Mouse (Mus musculus) hindbrain, embryonic 14.5 days (tissue): ENCODE data around the gene Gm27027. TPM values are rescaled to one million over a fixed set of nuclear protein-coding genes. Genes with fewer than 3 reads are reported as not detected.

ENCODE experiments used
- ATAC-seq: fragments of 200-750 bp; cut with Nextera tagmentation; 2 replicates; pipeline ENCODE4 v1.8.0; 2017; ENCODE audit warnings: moderate number of reproducible peaks, mild to moderate bottlenecking, moderate TSS enrichment, moderate library complexity; ENCODE audit not compliant: low FRiP score
- DNase-seq: peaks from one replicate; pipeline ENCODE4 v3.0.0-alpha.2; 2015; ENCODE audit warnings: low spot score
- H3K27ac ChIP-seq: fragments of 300-500 bp; sonication (generic); 2 replicates; pipeline ENCODE4 v1.5.1; 2014; ENCODE audit warnings: mild to moderate bottlenecking, moderate library complexity
- H3K27me3 ChIP-seq: fragments of 300-500 bp; sonication (generic); 2 replicates; pipeline ENCODE4 v1.6.1; 2014; ENCODE audit warnings: mild to moderate bottlenecking, low read length, mixed read lengths; ENCODE audit not compliant: control insufficient read depth, insufficient read depth
- H3K36me3 ChIP-seq: fragments of 300-500 bp; sonication (generic); replicated peaks from 2 replicates; pipeline ENCODE4 v1.6.1; 2014; ENCODE audit not compliant: control insufficient read depth, insufficient read depth
- H3K4me1 ChIP-seq: fragments of 300-500 bp; sonication (generic); replicated peaks from 2 replicates; pipeline ENCODE4 v1.6.1; 2014; ENCODE audit warnings: antibody characterized with exemption, low read length, mixed read lengths; ENCODE audit not compliant: control insufficient read depth, insufficient read depth
- H3K4me2 ChIP-seq: fragments of 300-500 bp; sonication (generic); replicated peaks from 2 replicates; pipeline ENCODE4 v1.6.1; 2014; ENCODE audit warnings: mild to moderate bottlenecking, moderate library complexity
- H3K4me3 ChIP-seq: fragments of 300-500 bp; sonication (generic); replicated peaks from 2 replicates; pipeline ENCODE4 v1.5.1; 2014; ENCODE audit warnings: mild to moderate bottlenecking, low read length
- H3K9ac ChIP-seq: fragments of 300-500 bp; sonication (generic); 2 replicates; pipeline ENCODE4 v1.6.1; 2014
- H3K9me3 ChIP-seq: fragments of 300-500 bp; sonication (generic); 2 replicates; pipeline ENCODE4 v1.6.1; 2016; ENCODE audit warnings: low read length; ENCODE audit not compliant: control insufficient read depth
- WGBS: fragments of 180-500 bp; shearing (Covaris S2); extraction: QIAGEN DNeasy Blood & Tissue Kit; methylation state at CpG from one replicate; pipeline ENCODE4 v1.1.7; 2014; 5-methylcytosine and 5-hydroxymethylcytosine counted together
- polyA plus RNA-seq: library from polyadenylated mRNA; unstranded; fragments of >200 nt; fragmentation: Nextera tagmentation; extraction: Ambion mirVana; gene quantifications from 2 replicates; pipeline ENCODE4 v1.2.1, GENCODE M21; 2014

Gene Gm27027
- polyA plus RNA-seq, result not detected in 2 replicates

GRCm38 (mm10) chr2:93996254-93996653, at the start of gene Gm27027:
Gene Gm27027 (minus strand): TSS chr2:93996354.
- Histone ChIP-seq H3K9ac (no peak within 1 kb of the TSS), H3K4me2 (no peak within 1 kb of the TSS), H3K4me1 (peaks cover 13% of the 10 kb centered on the region; the same call in 1 of the 2 replicates), H3K27me3 (no peaks in the 10 kb centered on the region), H3K9me3 (no peaks in the 10 kb centered on the region), H3K36me3 (peaks cover 86% of the 10 kb centered on the region), H3K4me3 (no peak within 1 kb of the TSS), H3K27ac (no peak within 1 kb of the TSS)
- DNase-seq, result no peak
- 94% methylated on average over 6 of the region's 6 CpGs for WGBS
- ATAC-seq, result no peak

GRCm38 (mm10) chr2:94045411-94046090, 49.4 kb upstream of the Gm27027 start:
- no peaks in the 10 kb centered on the region for H3K9me3 ChIP-seq
- H3K4me2 ChIP-seq, result no peak overlapping the region
- 0 out of 2 replicates have a peak overlapping the region, but pooled peaks have one; percentile 20 for H3K27ac ChIP-seq
- no peak overlapping the region for H3K4me3 ChIP-seq
- H3K27me3 ChIP-seq, result no peaks in the 10 kb centered on the region
- DNase-seq, result no peak
- H3K4me1 ChIP-seq, result peaks cover 39% of the 10 kb centered on the region
- 75% methylated on average over 6 of the region's 6 CpGs for WGBS
- ATAC-seq, result no peak
- 0 out of 2 replicates have a peak, but pooled peaks cover 4% of the 10 kb centered on the region for H3K36me3 ChIP-seq
- no peak overlapping the region for H3K9ac ChIP-seq

GRCm38 (mm10) chr2:94044174-94044573, 48.0 kb upstream of the Gm27027 start:
- 72% methylated on average over 2 of the region's 2 CpGs for WGBS
- Histone ChIP-seq H3K9ac (no peak overlapping the region), H3K27ac (peak overlapping the region; percentile 58), H3K4me1 (peaks cover 28% of the 10 kb centered on the region), H3K27me3 (no peaks in the 10 kb centered on the region), H3K4me3 (no peak overlapping the region), H3K9me3 (no peaks in the 10 kb centered on the region), H3K36me3 (0 out of 2 replicates have a peak, but pooled peaks cover 7% of the 10 kb centered on the region), H3K4me2 (no peak overlapping the region)
- ATAC-seq (no peak), DNase-seq (no peak)

- WGBS, result 35% methylated on average over 5 of the region's 5 CpGs
- H3K4me2 ChIP-seq, result no peak overlapping the region
- 0 out of 2 replicates have a peak, but pooled peaks cover 7% of the 10 kb centered on the region for H3K36me3 ChIP-seq
- peak; percentile 74 for ATAC-seq
- 0 out of 2 replicates have a peak overlapping the region, but pooled peaks have one; percentile 7 for H3K9ac ChIP-seq
- no peak overlapping the region for H3K4me3 ChIP-seq
- DNase-seq, result peak; percentile 65
- H3K27ac ChIP-seq, result peak overlapping the region; percentile 66
- no peaks in the 10 kb centered on the region for H3K27me3 ChIP-seq
- H3K9me3 ChIP-seq, result no peaks in the 10 kb centered on the region
- peaks cover 23% of the 10 kb centered on the region for H3K4me1 ChIP-seq
Observed at GRCm38 (mm10) chr2:94043662-94044061, 47.5 kb upstream of the Gm27027 start.

GRCm38 (mm10) chr2:94042461-94042860, 46.3 kb upstream of the Gm27027 start:
- Histone ChIP-seq H3K4me3 (no peak overlapping the region), H3K4me1 (peaks cover 16% of the 10 kb centered on the region; the same call in 1 of the 2 replicates), H3K4me2 (no peak overlapping the region), H3K9ac (no peak overlapping the region), H3K9me3 (no peaks in the 10 kb centered on the region), H3K27ac (0 out of 2 replicates have a peak overlapping the region, but pooled peaks have one; percentile 66), H3K36me3 (0 out of 2 replicates have a peak, but pooled peaks cover 7% of the 10 kb centered on the region), H3K27me3 (no peaks in the 10 kb centered on the region)
- DNase-seq (no peak), ATAC-seq (no peak)
- 97% methylated on average over 3 of the region's 3 CpGs for WGBS

GRCm38 (mm10) chr2:94040391-94041125, 44.4 kb upstream of the Gm27027 start:
- 98% methylated on average over 5 of the region's 5 CpGs for WGBS
- H3K27ac ChIP-seq, result no peak overlapping the region

GRCm38 (mm10) chr2:94035428-94036331, 39.5 kb upstream of the Gm27027 start:
- Histone ChIP-seq H3K27ac (no peak overlapping the region), H3K36me3 (peaks cover 29% of the 10 kb centered on the region), H3K9ac (no peak overlapping the region), H3K27me3 (no peaks in the 10 kb centered on the region), H3K4me2 (no peak overlapping the region), H3K4me3 (no peak overlapping the region), H3K4me1 (no peaks in the 10 kb centered on the region), H3K9me3 (no peaks in the 10 kb centered on the region)
- WGBS, result 67% methylated on average over 9 of the region's 9 CpGs
- DNase-seq, result peak; percentile 94
- peak; percentile 89; the same call in 1 of the 2 replicates for ATAC-seq

More at GRCm38 (mm10) chr2:94040391-94041125, 44.4 kb upstream of the Gm27027 start:
- H3K4me1 ChIP-seq, result peaks cover 12% of the 10 kb centered on the region; the same call in 1 of the 2 replicates
- H3K4me2 ChIP-seq, result no peak overlapping the region
- no peaks in the 10 kb centered on the region for H3K9me3 ChIP-seq
- no peak overlapping the region for H3K9ac ChIP-seq
- no peak overlapping the region for H3K4me3 ChIP-seq
- H3K27me3 ChIP-seq, result no peaks in the 10 kb centered on the region
- DNase-seq (no peak), ATAC-seq (no peak)
- H3K36me3 ChIP-seq, result 0 out of 2 replicates have a peak, but pooled peaks cover 7% of the 10 kb centered on the region

- ATAC-seq, result no peak
- Histone ChIP-seq H3K27ac (no peak overlapping the region), H3K4me2 (no peak overlapping the region), H3K27me3 (no peaks in the 10 kb centered on the region), H3K9me3 (no peaks in the 10 kb centered on the region), H3K9ac (no peak overlapping the region), H3K4me1 (no peaks in the 10 kb centered on the region), H3K36me3 (peaks cover 30% of the 10 kb centered on the region), H3K4me3 (no peak overlapping the region)
- no peak for DNase-seq
Observed at GRCm38 (mm10) chr2:94030602-94031001, 34.4 kb upstream of the Gm27027 start.
